Mouse (Mus musculus) megakaryocyte, embryonic 14.5 days (primary cell): ENCODE results near the gene Tmed3.

ENCODE experiments used
- FLI1 ChIP-seq: IDR thresholded peaks from 2 replicates; pipeline ENCODE4 v1.6.1; 2012; ENCODE audit warnings: low read length, inconsistent platforms, mixed read lengths
- GATA1 ChIP-seq: IDR thresholded peaks from 3 replicates; pipeline ENCODE4 v1.6.1; 2012; ENCODE audit warnings: mixed read lengths, low read length, inconsistent platforms, borderline replicate concordance

GRCm38 (mm10) chr9:89693670-89694069, 11.2 kb downstream of the Tmed3 start:
- TF ChIP-seq GATA1: no peak
- no peak for TF ChIP-seq FLI1
